In the genomic region with DNA sequence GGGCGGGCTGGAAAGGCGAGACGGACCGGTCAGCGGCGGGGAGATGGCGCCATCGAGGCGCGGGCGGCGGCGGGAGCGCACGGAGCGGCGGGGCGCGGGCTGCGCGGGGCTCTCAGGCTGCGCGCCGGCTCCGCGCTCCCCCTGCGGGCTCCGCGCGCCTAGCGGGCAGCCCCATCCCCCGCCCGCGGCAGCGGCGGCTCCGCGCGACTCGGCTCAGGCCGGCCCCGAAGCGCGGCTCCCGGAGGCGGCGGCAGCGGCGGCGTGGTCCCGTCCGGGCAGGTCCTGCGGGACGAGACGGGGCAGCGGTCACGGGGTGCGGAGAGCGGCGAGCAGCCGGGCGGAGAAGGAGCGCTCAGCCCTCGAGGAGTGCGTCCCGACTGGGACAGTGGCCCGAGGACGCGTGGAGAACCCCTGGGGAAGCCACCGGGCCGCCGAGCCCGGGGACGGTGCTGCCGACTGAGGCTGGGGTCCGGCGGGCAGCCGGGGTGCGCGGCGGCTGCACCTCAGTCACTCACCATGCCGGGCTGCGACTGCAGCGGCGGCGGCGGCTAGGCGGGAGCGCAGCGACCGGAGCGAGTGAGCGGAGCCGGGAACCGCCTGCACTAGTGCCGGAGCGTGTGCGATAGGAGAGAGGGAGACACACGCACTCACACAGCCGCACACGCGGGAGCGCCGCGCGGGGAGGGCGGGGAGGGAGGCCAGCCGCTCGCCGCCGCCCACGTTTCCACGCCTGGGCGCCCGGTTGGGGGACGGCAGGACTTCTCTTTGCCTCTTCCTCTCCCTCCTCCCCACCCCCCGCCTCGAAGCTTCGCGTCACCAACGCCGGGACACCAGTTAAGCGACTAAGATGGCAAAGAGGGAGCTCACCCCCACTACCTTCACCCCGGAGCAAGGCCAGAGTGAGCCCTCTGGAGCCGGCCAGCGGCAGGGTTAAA, we compare ENCODE assay signal across 8 mouse cellular contexts. TPM values are rescaled to one million over a fixed set of nuclear protein-coding genes. Genes with fewer than 3 reads are reported as not detected.
DNase-seq lines count a peak whose midpoint lies in the region; TF ChIP-seq lines count a peak whose summit lies in the region.

No protein-coding gene starts in this region.

- no peak for TF ChIP-seq POLR2A in brain, embryonic 14.5 days (IDR thresholded peaks at IDR 0.05; ENCODE audit: borderline replicate concordance, extremely low read depth, insufficient read depth, insufficient read length, poor library complexity, severe bottlenecking)

- DNase-seq in layer of hippocampus, adult 11-12 months (ENCODE audit: low spot score) = peak; percentile 41
- DNase-seq in layer of hippocampus, adult 9-10 months (ENCODE audit: low spot score) = no peak
- DNase-seq in brain, embryonic 14.5 days (ENCODE audit: low read depth) = peak; percentile 74
- peak; percentile 19 to 23 for DNase-seq in gastrocnemius, postnatal 4 days (ENCODE audit: low spot score in 2 of 2)
- peak; percentile 43 to 55 for DNase-seq in layer of hippocampus, adult 2 months (ENCODE audit: low spot score in 2 of 2)
- peak; percentile 17 for DNase-seq in lung, postnatal 10 days
- DNase-seq in right cerebral cortex, postnatal 36 days (ENCODE audit: low spot score in 2 of 2) = peak; percentile 31 to 33
- DNase-seq in thymus, postnatal 14 days = no peak

- H3K4me3 ChIP-seq in layer of hippocampus, adult 2 months = peak overlapping the region; percentile 70

- H3K27ac ChIP-seq in layer of hippocampus, adult 2 months = peak overlapping the region; percentile 95

- no peak for TF ChIP-seq CTCF in brain, embryonic 14.5 days (IDR thresholded peaks at IDR 0.05; ENCODE audit: borderline replicate concordance, extremely low read depth, insufficient read depth, insufficient read length)
- no peak for TF ChIP-seq CTCF in layer of hippocampus, adult 2 months (conservative IDR thresholded peaks at IDR 0.05)

RNA-seq across cellular contexts. Expression of gene Shisa6, which starts 0.5 kb away (rescaled TPM):
- 5.1 and 10.7 TPM in 2 replicates for polyA plus RNA-seq in brain, embryonic 14.5 days (2012; rRNA removed)
- under 1 TPM; 0.52 to 0.91 TPM for total RNA-seq in gastrocnemius, postnatal 4 days (2021)
- total RNA-seq in layer of hippocampus, adult 2 months (2021) = 100 to 1,000 TPM; 193 to 194 TPM

Comparison
In these comparisons a context has a peak if more than half of its experiments do, and no peak if none do; other contexts are left out.
1. DNase-seq: peak in layer of hippocampus, adult 11-12 months (single experiment), brain, embryonic 14.5 days (single experiment), gastrocnemius, postnatal 4 days (2 of 2), layer of hippocampus, adult 2 months (2 of 2), lung, postnatal 10 days (single experiment) and right cerebral cortex, postnatal 36 days (2 of 2); none in layer of hippocampus, adult 9-10 months (single experiment) and thymus, postnatal 14 days (single experiment).
2. RNA of gene Shisa6, which starts 0.5 kb away (total RNA-seq): 193 to 194 TPM in layer of hippocampus, adult 2 months; 0.52 to 0.91 TPM in gastrocnemius, postnatal 4 days; every median in the first group is over 100 times any median in the second.